Mouse (Mus musculus) lung, postnatal 0 days (tissue): ENCODE results near the gene Prtg.

Source experiments
- CTCF ChIP-seq: IDR thresholded peaks from 2 replicates; pipeline ENCODE4 v1.5.1; 2016; ENCODE audit warnings: antibody characterized with exemption, mild to moderate bottlenecking
- EP300 ChIP-seq: IDR thresholded peaks from 2 replicates; pipeline ENCODE4 v1.6.1; 2016; ENCODE audit warnings: antibody characterized with exemption, mild to moderate bottlenecking, control low read depth

GRCm38 (mm10) chr9:72883940-72884339 is 77.3 kb downstream of the Prtg start:
- TF ChIP-seq CTCF: peak; percentile 93
- TF ChIP-seq EP300: no peak
